Mouse (Mus musculus): Measurements from ENCODE around the gene Ddx58. TPM values are rescaled to one million over a fixed set of nuclear protein-coding genes. Genes with fewer than 3 reads are reported as not detected.

Gene Ddx58
- polyA plus RNA-seq, 1 experiment = 22.2 TPM

DNA sequence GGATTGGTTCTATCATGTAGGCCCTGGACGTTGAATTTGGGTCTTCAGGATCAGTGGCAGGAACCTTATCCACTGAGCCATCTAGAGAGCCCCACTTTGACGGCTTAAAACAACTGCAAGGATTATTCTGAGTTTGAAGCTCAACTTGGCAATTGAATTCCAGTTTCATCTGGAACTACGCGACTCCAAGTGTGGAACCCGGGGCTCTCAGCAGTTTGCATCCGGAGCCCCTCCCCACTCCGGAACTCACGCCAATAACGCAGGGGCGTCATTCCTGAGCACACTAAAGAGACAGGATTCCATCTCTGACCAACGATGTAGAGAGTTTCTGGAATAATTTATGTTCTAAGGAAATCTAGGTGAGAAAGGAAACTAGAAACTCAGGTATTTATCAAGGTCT, 12.5 kb downstream of the Ddx58 start:
- no peaks in the 10 kb centered on the region for H3K27me3 ChIP-seq (ENCODE audit: control insufficient read depth, insufficient read depth, low read length)
- H3K4me3 ChIP-seq (ENCODE audit: extremely low read depth, insufficient read depth, insufficient read length) = no peak overlapping the region
- no peak overlapping the region for H3K27ac ChIP-seq (ENCODE audit: insufficient read depth, low read length)
- no peak for DNase-seq (ENCODE audit: low read depth in 1 of 2, low spot score in 2 of 2)
- no peaks in the 10 kb centered on the region for H3K4me1 ChIP-seq (ENCODE audit: control insufficient read depth, insufficient read depth, insufficient read length)
- TF ChIP-seq POLR2A (IDR thresholded peaks at IDR 0.05; ENCODE audit: low read depth, low read length) (no peak), CTCF (IDR thresholded peaks at IDR 0.05; ENCODE audit: extremely low read depth, insufficient read depth, insufficient read length, insufficient replicate concordance) (no peak)
- peaks cover 38% of the 10 kb centered on the region for H3K36me3 ChIP-seq (ENCODE audit: control insufficient read depth, insufficient read depth, low read length)
- WGBS = 95% methylated on average over 11 of the region's 11 CpGs

DNA sequence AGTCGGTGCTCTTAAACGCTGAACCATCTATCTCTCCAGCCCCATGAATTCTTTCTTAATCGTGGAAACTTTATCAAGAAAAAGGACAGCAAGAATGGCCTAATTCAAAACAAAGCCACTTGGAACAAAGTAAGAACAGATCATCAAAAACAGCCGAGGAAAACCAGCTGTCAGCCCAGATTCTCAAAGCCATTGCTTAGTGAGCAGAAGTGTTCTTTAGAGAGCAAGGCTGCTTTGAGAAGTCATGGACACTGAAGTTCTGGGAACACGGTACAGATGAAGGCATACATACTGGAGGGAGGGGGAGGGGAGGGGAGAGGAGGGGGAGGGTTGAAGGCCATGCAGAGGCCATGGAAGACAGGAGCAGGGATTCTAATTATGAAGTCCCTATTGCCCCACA, 13.5 kb downstream of the Ddx58 start:
- no peak overlapping the region for H3K27ac ChIP-seq (ENCODE audit: insufficient read depth, low read length)
- H3K27me3 ChIP-seq (ENCODE audit: control insufficient read depth, insufficient read depth, low read length) = no peaks in the 10 kb centered on the region
- H3K4me1 ChIP-seq (ENCODE audit: control insufficient read depth, insufficient read depth, insufficient read length) = no peaks in the 10 kb centered on the region
- peaks cover 45% of the 10 kb centered on the region for H3K36me3 ChIP-seq (ENCODE audit: control insufficient read depth, insufficient read depth, low read length)
- H3K4me3 ChIP-seq (ENCODE audit: extremely low read depth, insufficient read depth, insufficient read length) = no peak overlapping the region
- WGBS = 92% methylated on average over 5 of the region's 5 CpGs
- no peak for DNase-seq (ENCODE audit: low read depth in 1 of 2, low spot score in 2 of 2)
- TF ChIP-seq POLR2A (IDR thresholded peaks at IDR 0.05; ENCODE audit: low read depth, low read length) (no peak), CTCF (IDR thresholded peaks at IDR 0.05; ENCODE audit: extremely low read depth, insufficient read depth, insufficient read length, insufficient replicate concordance) (no peak)

DNA sequence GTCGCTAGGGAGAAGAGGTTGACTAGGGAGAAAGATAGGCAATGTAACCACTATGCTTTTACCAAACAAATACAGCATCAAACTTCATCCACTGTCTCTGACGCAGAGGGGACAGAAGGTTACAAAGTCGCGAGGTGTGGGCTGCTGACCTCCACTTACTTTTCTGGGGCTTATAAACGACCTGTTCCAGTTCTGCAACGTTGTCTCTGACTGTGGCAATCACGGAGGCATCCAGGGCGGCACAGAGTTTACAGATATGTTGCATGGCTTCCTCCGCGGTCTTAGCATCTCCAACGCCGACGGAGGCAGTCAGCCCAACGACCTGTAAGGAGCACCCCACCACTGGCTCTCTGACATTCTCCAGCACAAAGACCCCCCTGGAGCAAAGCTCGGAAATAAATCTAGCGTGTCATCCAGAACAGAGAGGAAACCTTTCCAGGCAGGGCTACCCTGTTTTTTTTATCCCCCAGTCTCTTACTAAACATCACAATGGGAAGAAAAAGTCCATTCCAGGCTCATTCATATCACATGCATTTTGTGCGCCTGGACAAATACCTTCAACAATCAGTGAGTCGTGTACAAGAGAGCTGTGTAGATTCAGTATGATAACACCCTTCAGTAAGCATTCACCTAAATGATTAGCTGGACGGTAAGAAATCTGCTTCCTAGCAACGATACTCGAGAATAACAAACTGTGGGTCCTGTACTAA, 17.6 kb downstream of the Ddx58 start:
- DNase-seq (ENCODE audit: low read depth in 1 of 2, low spot score in 2 of 2) = no peak
- Histone ChIP-seq H3K4me3 (ENCODE audit: extremely low read depth, insufficient read depth, insufficient read length) (no peak overlapping the region), H3K27ac (ENCODE audit: insufficient read depth, low read length) (no peak overlapping the region), H3K36me3 (ENCODE audit: control insufficient read depth, insufficient read depth, low read length) (peaks cover 50% of the 10 kb centered on the region), H3K4me1 (ENCODE audit: control insufficient read depth, insufficient read depth, insufficient read length) (no peaks in the 10 kb centered on the region), H3K27me3 (ENCODE audit: control insufficient read depth, insufficient read depth, low read length) (no peaks in the 10 kb centered on the region)
- TF ChIP-seq CTCF (IDR thresholded peaks at IDR 0.05; ENCODE audit: extremely low read depth, insufficient read depth, insufficient read length, insufficient replicate concordance) = no peak
- TF ChIP-seq POLR2A (IDR thresholded peaks at IDR 0.05; ENCODE audit: low read depth, low read length) = no peak
- WGBS = 86% methylated on average over 21 of the region's 21 CpGs

DNA sequence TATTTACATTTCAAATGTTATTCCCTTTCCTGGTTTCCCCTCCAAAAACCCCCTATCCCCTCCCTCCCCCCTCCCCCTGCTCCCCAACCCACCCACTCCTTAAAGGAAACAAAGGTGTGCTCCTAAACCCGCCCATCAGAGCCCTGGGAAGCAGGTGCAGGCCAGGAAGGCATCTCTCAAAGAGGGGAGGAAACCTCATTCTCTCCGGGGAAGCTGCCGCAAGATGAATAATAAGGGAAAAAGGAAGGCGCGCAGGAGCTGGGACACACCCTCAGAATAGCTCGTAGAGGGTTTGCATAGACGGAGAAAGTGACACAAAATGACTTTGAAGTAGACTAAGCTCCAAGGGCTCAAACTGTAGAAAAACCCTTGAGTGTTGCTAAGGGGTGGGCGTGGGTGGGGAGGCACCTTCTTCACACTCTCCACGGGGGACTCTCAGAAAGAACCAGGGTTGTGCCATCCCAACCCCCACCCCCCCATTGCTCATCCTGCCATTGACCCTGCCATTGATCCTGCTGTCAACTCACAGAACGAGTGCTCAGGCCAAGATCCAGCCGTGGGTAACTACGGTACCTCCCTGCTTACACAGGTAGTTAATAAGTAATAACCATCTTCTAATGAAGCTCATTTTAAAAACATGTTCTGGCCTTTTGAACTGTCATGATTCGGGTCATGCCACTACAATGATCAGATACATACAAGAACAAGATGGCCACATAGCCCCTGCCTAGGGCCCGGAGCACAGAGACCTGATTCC, 18.4 kb downstream of the Ddx58 start:
- Histone ChIP-seq H3K4me1 (ENCODE audit: control insufficient read depth, insufficient read depth, insufficient read length) (no peaks in the 10 kb centered on the region), H3K4me3 (ENCODE audit: extremely low read depth, insufficient read depth, insufficient read length) (no peak overlapping the region), H3K27me3 (ENCODE audit: control insufficient read depth, insufficient read depth, low read length) (no peaks in the 10 kb centered on the region), H3K36me3 (ENCODE audit: control insufficient read depth, insufficient read depth, low read length) (peaks cover 53% of the 10 kb centered on the region), H3K27ac (ENCODE audit: insufficient read depth, low read length) (no peak overlapping the region)
- TF ChIP-seq CTCF (IDR thresholded peaks at IDR 0.05; ENCODE audit: extremely low read depth, insufficient read depth, insufficient read length, insufficient replicate concordance) = no peak
- no peak for TF ChIP-seq POLR2A (IDR thresholded peaks at IDR 0.05; ENCODE audit: low read depth, low read length)
- DNase-seq (ENCODE audit: low read depth in 1 of 2, low spot score in 2 of 2) = no peak
- 88% methylated on average over 14 of the region's 14 CpGs for WGBS

DNA sequence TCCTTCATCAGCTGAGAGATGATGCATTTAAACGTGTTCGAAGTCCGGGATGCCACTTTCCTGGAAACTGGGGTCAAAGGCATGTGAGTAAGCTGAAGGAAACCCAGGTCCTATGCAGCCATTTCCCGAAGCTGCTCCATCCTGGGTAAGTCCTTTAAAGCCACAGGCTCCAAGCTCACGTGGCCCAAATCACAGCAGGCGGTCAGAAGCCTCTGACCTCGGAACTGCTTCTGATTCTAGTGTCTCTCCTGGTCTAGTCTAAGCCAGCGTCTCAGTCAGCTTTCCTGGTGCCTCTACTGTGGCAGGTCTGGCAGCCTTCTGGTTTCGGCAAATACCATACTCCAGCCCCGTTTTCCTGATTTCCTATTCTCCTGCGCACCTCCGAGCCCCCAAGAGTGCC, 19.2 kb downstream of the Ddx58 start:
- Histone ChIP-seq H3K36me3 (ENCODE audit: control insufficient read depth, insufficient read depth, low read length) (peaks cover 47% of the 10 kb centered on the region), H3K4me1 (ENCODE audit: control insufficient read depth, insufficient read depth, insufficient read length) (no peaks in the 10 kb centered on the region), H3K4me3 (ENCODE audit: extremely low read depth, insufficient read depth, insufficient read length) (no peak overlapping the region), H3K27me3 (ENCODE audit: control insufficient read depth, insufficient read depth, low read length) (no peaks in the 10 kb centered on the region), H3K27ac (ENCODE audit: insufficient read depth, low read length) (no peak overlapping the region)
- 91% methylated on average over 12 of the region's 12 CpGs for WGBS
- DNase-seq (ENCODE audit: low read depth in 1 of 2, low spot score in 2 of 2) = no peak
- TF ChIP-seq POLR2A (IDR thresholded peaks at IDR 0.05; ENCODE audit: low read depth, low read length) (no peak), CTCF (IDR thresholded peaks at IDR 0.05; ENCODE audit: extremely low read depth, insufficient read depth, insufficient read length, insufficient replicate concordance) (no peak)

DNA sequence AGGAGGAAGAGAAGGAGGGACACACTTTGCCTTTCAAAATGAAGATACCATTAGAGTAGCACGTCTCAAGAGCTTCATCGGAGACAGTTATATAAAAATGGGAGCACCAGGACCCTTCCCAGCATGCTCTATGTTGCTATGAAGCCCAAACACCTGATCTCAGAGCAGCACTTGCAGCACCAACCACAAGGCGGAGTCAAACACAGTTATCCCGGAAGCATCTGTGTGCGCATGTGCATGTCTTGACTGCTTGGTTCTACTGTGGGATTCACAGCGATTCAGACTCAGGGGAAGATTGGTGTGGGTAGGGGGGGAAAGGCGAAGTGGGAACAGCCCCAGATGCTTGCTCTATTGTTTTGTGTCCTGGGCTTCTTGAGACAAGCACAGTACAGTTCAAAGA, 21.2 kb downstream of the Ddx58 start:
- H3K27me3 ChIP-seq (ENCODE audit: control insufficient read depth, insufficient read depth, low read length) = no peaks in the 10 kb centered on the region
- no peak overlapping the region for H3K27ac ChIP-seq (ENCODE audit: insufficient read depth, low read length)
- peaks cover 44% of the 10 kb centered on the region for H3K36me3 ChIP-seq (ENCODE audit: control insufficient read depth, insufficient read depth, low read length)
- no peak for TF ChIP-seq POLR2A (IDR thresholded peaks at IDR 0.05; ENCODE audit: low read depth, low read length)
- TF ChIP-seq CTCF (IDR thresholded peaks at IDR 0.05; ENCODE audit: extremely low read depth, insufficient read depth, insufficient read length, insufficient replicate concordance) = peak; percentile 41; the same call in 1 of the 2 replicates
- WGBS = 79% methylated on average over 7 of the region's 7 CpGs
- no peaks in the 10 kb centered on the region for H3K4me1 ChIP-seq (ENCODE audit: control insufficient read depth, insufficient read depth, insufficient read length)
- no peak overlapping the region for H3K4me3 ChIP-seq (ENCODE audit: extremely low read depth, insufficient read depth, insufficient read length)
- no peak for DNase-seq (ENCODE audit: low read depth in 1 of 2, low spot score in 2 of 2)

DNA sequence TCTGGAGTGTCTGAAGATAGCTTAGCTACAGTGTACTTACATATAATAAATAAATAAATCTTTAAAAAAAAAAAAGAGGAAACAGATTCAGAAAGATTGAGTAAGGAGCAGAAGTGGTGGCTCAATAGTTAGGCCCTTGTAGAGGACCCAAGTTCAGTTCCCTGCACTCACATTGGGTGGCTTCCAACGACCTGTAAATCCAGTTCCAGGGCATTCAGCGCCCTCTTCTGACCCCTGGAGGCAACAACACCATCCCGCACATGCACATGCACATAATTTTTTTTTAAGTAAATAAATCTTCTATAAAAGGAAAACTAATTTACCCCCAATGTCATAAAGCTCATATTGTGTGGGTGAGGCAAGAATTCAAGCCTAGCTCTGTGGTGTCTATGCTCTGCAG, 21.7 kb downstream of the Ddx58 start:
- TF ChIP-seq POLR2A (IDR thresholded peaks at IDR 0.05; ENCODE audit: low read depth, low read length) = no peak
- TF ChIP-seq CTCF (IDR thresholded peaks at IDR 0.05; ENCODE audit: extremely low read depth, insufficient read depth, insufficient read length, insufficient replicate concordance) = no peak
- no peak overlapping the region for H3K27ac ChIP-seq (ENCODE audit: insufficient read depth, low read length)
- peaks cover 43% of the 10 kb centered on the region for H3K36me3 ChIP-seq (ENCODE audit: control insufficient read depth, insufficient read depth, low read length)
- no peaks in the 10 kb centered on the region for H3K27me3 ChIP-seq (ENCODE audit: control insufficient read depth, insufficient read depth, low read length)
- WGBS = 81% methylated on average over 3 of the region's 3 CpGs
- DNase-seq (ENCODE audit: low read depth in 1 of 2, low spot score in 2 of 2) = no peak
- no peaks in the 10 kb centered on the region for H3K4me1 ChIP-seq (ENCODE audit: control insufficient read depth, insufficient read depth, insufficient read length)
- no peak overlapping the region for H3K4me3 ChIP-seq (ENCODE audit: extremely low read depth, insufficient read depth, insufficient read length)

Data from spleen, adult 2 months (tissue).